In genomic region chr8:111048694-111049093, GRCm38 (mm10) we compare ENCODE assay signal across 25 mouse cellular contexts. TPM values are rescaled to one million over a fixed set of nuclear protein-coding genes. Genes with fewer than 3 reads are reported as not detected.
DNase-seq lines count a peak whose midpoint lies in the region; ATAC-seq and TF ChIP-seq lines count a peak whose summit lies in the region.
"Had no signal": no experiment of that assay in that cellular context is flagged by ENCODE, and none has a peak within 500 bp of the region (broad histone marks: within the 10 kb centered on the region; RNA-seq: fewer than 3 reads in every experiment).

No protein-coding gene starts in this region.

- H3K4me3 ChIP-seq in kidney, adult 2 months (ENCODE audit: insufficient read depth, low read depth, low read length): no peak overlapping the region
- no peak overlapping the region for H3K4me3 ChIP-seq in kidney, embryonic 16.5 days (ENCODE audit: low read length)
- H3K4me3 ChIP-seq in thymus, adult 2 months (ENCODE audit: control insufficient read depth, insufficient read depth, low read length): no peak overlapping the region
- H3K4me3 ChIP-seq: embryonic facial prominence, embryonic 12.5 days; limb, embryonic 13.5 days; neural tube, embryonic 12.5 days; stomach, embryonic 15.5 days had no signal

- ATAC-seq in kidney, embryonic 16.5 days (ENCODE audit: low FRiP score, low TSS enrichment): no peak
- no peak for ATAC-seq in erythroid progenitor cell, adult 5-6 weeks (replicated peaks; ENCODE audit: low FRiP score, poor library complexity, severe bottlenecking)
- ATAC-seq: Patski had no signal

- no peak for TF ChIP-seq POLR2A in kidney, adult 2 months (IDR thresholded peaks at IDR 0.05; ENCODE audit: low read depth, low read length)
- no peak for TF ChIP-seq POLR2A in thymus, adult 2 months (IDR thresholded peaks at IDR 0.05; ENCODE audit: control insufficient read depth, extremely low read depth, insufficient read depth, low read length, poor library complexity)

- DNase-seq in kidney, adult 2 months: peak; percentile 17
- peak; percentile 39 for DNase-seq in thymus, adult 2 months
- no peak for DNase-seq in thymus, adult 18-20 months
- DNase-seq in T-cell, adult 2 months (ENCODE audit: low spot score): peak; percentile 16
- no peak for DNase-seq in yolk sac, embryonic 10.5 days (ENCODE audit: low spot score)
- DNase-seq: adrenal gland, postnatal 36 days; cerebellum, adult 2 months; kidney, postnatal 10 days; layer of hippocampus, adult 9-11 months; lung, embryonic 14.5 days; spleen, adult 18-20 months had no signal

- no peaks in the 10 kb centered on the region for H3K27me3 ChIP-seq in kidney, adult 2 months (replicated peaks; ENCODE audit: control insufficient read depth, insufficient read depth, low read length)
- no peaks in the 10 kb centered on the region for H3K27me3 ChIP-seq in kidney, embryonic 16.5 days (ENCODE audit: insufficient read depth, low read length)
- H3K27me3 ChIP-seq in thymus, adult 2 months (ENCODE audit: control insufficient read depth, insufficient read depth, low read length): no peaks in the 10 kb centered on the region
- H3K27me3 ChIP-seq: CH12.LX; embryonic facial prominence, embryonic 12.5 days; limb, embryonic 13.5 days; neural tube, embryonic 12.5 days; Patski; stomach, embryonic 15.5 days had no signal

- H3K36me3 ChIP-seq in kidney, adult 2 months (ENCODE audit: control insufficient read depth, insufficient read depth, low read length): peaks cover 4% of the 10 kb centered on the region
- peaks cover 92% of the 10 kb centered on the region for H3K36me3 ChIP-seq in kidney, embryonic 16.5 days (ENCODE audit: insufficient read depth, low read length)
- peaks cover 78% of the 10 kb centered on the region for H3K36me3 ChIP-seq in thymus, adult 2 months (ENCODE audit: control insufficient read depth, insufficient read depth, low read length)

- 88% methylated on average over 2 of the region's 2 CpGs for WGBS in kidney, adult 2 months
- 92% methylated on average over 2 of the region's 2 CpGs for WGBS in kidney, embryonic 16.5 days
- WGBS in thymus, adult 2 months: 99% methylated on average over 2 of the region's 2 CpGs

- no peaks in the 10 kb centered on the region for H3K9me3 ChIP-seq in kidney, embryonic 16.5 days (ENCODE audit: low read length)
- H3K9me3 ChIP-seq: embryonic facial prominence, embryonic 12.5 days; limb, embryonic 13.5 days; neural tube, embryonic 12.5 days; stomach, embryonic 15.5 days had no signal

- H3K4me1 ChIP-seq in kidney, adult 2 months (ENCODE audit: control insufficient read depth, insufficient read depth, low read length): no peaks in the 10 kb centered on the region
- no peaks in the 10 kb centered on the region for H3K4me1 ChIP-seq in kidney, embryonic 16.5 days (ENCODE audit: insufficient read depth, low read length)
- H3K4me1 ChIP-seq in thymus, adult 2 months (replicated peaks; ENCODE audit: control insufficient read depth, insufficient read depth, low read length): no peaks in the 10 kb centered on the region
- H3K4me1 ChIP-seq: embryonic facial prominence, embryonic 12.5 days; limb, embryonic 13.5 days; neural tube, embryonic 12.5 days; stomach, embryonic 15.5 days had no signal

- H3K4me2 ChIP-seq in kidney, embryonic 16.5 days (replicated peaks; ENCODE audit: low read depth, low read length): no peak overlapping the region
- H3K4me2 ChIP-seq: embryonic facial prominence, embryonic 12.5 days; limb, embryonic 13.5 days; lung, embryonic 14.5 days; neural tube, embryonic 12.5 days; stomach, embryonic 15.5 days had no signal

- no peak for TF ChIP-seq CTCF in kidney, adult 2 months (conservative IDR thresholded peaks at IDR 0.05; ENCODE audit: insufficient read depth, insufficient read length, low read depth, low read length)
- TF ChIP-seq CTCF in thymus, adult 2 months (IDR thresholded peaks at IDR 0.05; ENCODE audit: borderline replicate concordance, control insufficient read depth, extremely low read depth, insufficient read depth, low read length, poor library complexity): no peak

- H3K27ac ChIP-seq in kidney, adult 2 months (ENCODE audit: insufficient read depth, low read depth, low read length): no peak overlapping the region
- H3K27ac ChIP-seq in kidney, embryonic 16.5 days (ENCODE audit: low read length): no peak overlapping the region
- H3K27ac ChIP-seq in thymus, adult 2 months (ENCODE audit: control insufficient read depth, insufficient read depth, low read length): no peak overlapping the region
- H3K27ac ChIP-seq: embryonic facial prominence, embryonic 12.5 days; limb, embryonic 13.5 days; neural tube, embryonic 12.5 days; stomach, embryonic 15.5 days had no signal

- H3K9ac ChIP-seq in kidney, embryonic 16.5 days (replicated peaks; ENCODE audit: low read length): no peak overlapping the region
- H3K9ac ChIP-seq: embryonic facial prominence, embryonic 12.5 days; limb, embryonic 13.5 days; lung, embryonic 14.5 days; neural tube, embryonic 12.5 days; stomach, embryonic 15.5 days had no signal

RNA-seq across cellular contexts. Expression of gene Exosc6, which starts 7.4 kb away (rescaled TPM):
- polyA plus RNA-seq in kidney, adult 2 months (2012; rRNA removed): 1.8 TPM in 1 of 2 replicates, not detected in the other
- 19.1 TPM in 2 replicates for polyA plus RNA-seq in kidney, embryonic 16.5 days (2015; fragmentation: Nextera tagmentation; extraction: Ambion mirVana)
- polyA plus RNA-seq in thymus, adult 2 months (2012; rRNA removed): 38.7 and 68.8 TPM in 2 replicates
- total RNA-seq in erythroid progenitor cell, adult 5-6 weeks (2015; ENCODE audit: low replicate concordance): 8.4 TPM in 1 of 2 replicates, not detected in the other
- total RNA-seq in erythroid progenitor cell, adult 5-6 weeks (2017; ENCODE audit: low replicate concordance): not detected in 2 replicates
- total RNA-seq: adrenal gland, postnatal 36 days; gastrocnemius, adult 8-10 months; heart, adult 8-10 months; midbrain, postnatal 0 days had no signal
- polyA plus RNA-seq: cerebellum, adult 2 months; cortical plate, adult 2 months; midbrain, postnatal 0 days; Patski had no signal

RNA-seq across cellular contexts. Expression of gene Aars, which starts 15.8 kb away (rescaled TPM):
- polyA plus RNA-seq in kidney, adult 2 months (2012; rRNA removed): 35.9 and 36.3 TPM in 2 replicates
- polyA plus RNA-seq in kidney, embryonic 16.5 days (2015; fragmentation: Nextera tagmentation; extraction: Ambion mirVana): 57.7 and 66.3 TPM in 2 replicates
- 27.4 and 29.5 TPM in 2 replicates for polyA plus RNA-seq in thymus, adult 2 months (2012; rRNA removed)
- total RNA-seq in erythroid progenitor cell, adult 5-6 weeks (2015; ENCODE audit: low replicate concordance): 56.2 and 58.0 TPM in 2 replicates
- 114 and 124 TPM in 2 replicates for total RNA-seq in erythroid progenitor cell, adult 5-6 weeks (2017; ENCODE audit: low replicate concordance)

RNA-seq across cellular contexts. Expression of gene Ddx19b, which starts 17.1 kb away (rescaled TPM):
- polyA plus RNA-seq in kidney, adult 2 months (2012; rRNA removed): 2.7 and 3.1 TPM in 2 replicates
- 6.2 and 6.8 TPM in 2 replicates for polyA plus RNA-seq in kidney, embryonic 16.5 days (2015; fragmentation: Nextera tagmentation; extraction: Ambion mirVana)
- polyA plus RNA-seq in thymus, adult 2 months (2012; rRNA removed): 7.1 and 7.4 TPM in 2 replicates
- total RNA-seq in erythroid progenitor cell, adult 5-6 weeks (2015; ENCODE audit: low replicate concordance): 0.72 and 1.7 TPM in 2 replicates
- 1.8 and 4.6 TPM in 2 replicates for total RNA-seq in erythroid progenitor cell, adult 5-6 weeks (2017; ENCODE audit: low replicate concordance)

RNA-seq across cellular contexts. Expression of gene Clec18a, which starts 43.5 kb away (rescaled TPM):
- 0.88 and 1.5 TPM in 2 replicates for polyA plus RNA-seq in kidney, adult 2 months (2012; rRNA removed)
- polyA plus RNA-seq in kidney, embryonic 16.5 days (2015; fragmentation: Nextera tagmentation; extraction: Ambion mirVana): 87.0 and 94.7 TPM in 2 replicates
- polyA plus RNA-seq in thymus, adult 2 months (2012; rRNA removed): 0.04 and 0.11 TPM in 2 replicates
- total RNA-seq in erythroid progenitor cell, adult 5-6 weeks (2015; ENCODE audit: low replicate concordance): not detected in 2 replicates
- total RNA-seq in erythroid progenitor cell, adult 5-6 weeks (2017; ENCODE audit: low replicate concordance): not detected in 2 replicates
- total RNA-seq: adrenal gland, postnatal 36 days; CH12.LX; megakaryocyte-erythroid progenitor cell, adult 5-6 weeks; midbrain, postnatal 0 days had no signal
- polyA plus RNA-seq: intestine, embryonic 14.5 days; limb, embryonic 13.5 days; lung, embryonic 14.5 days; stomach, embryonic 15.5 days had no signal

RNA-seq across cellular contexts. Expression of gene Pdpr, which starts 45.7 kb away (rescaled TPM):
- 21.5 and 26.1 TPM in 2 replicates for polyA plus RNA-seq in kidney, adult 2 months (2012; rRNA removed)
- 10.5 and 12.7 TPM in 2 replicates for polyA plus RNA-seq in kidney, embryonic 16.5 days (2015; fragmentation: Nextera tagmentation; extraction: Ambion mirVana)
- 19.8 and 24.3 TPM in 2 replicates for polyA plus RNA-seq in thymus, adult 2 months (2012; rRNA removed)
- total RNA-seq in erythroid progenitor cell, adult 5-6 weeks (2015; ENCODE audit: low replicate concordance): 6.8 and 9.6 TPM in 2 replicates
- 8.1 and 11.0 TPM in 2 replicates for total RNA-seq in erythroid progenitor cell, adult 5-6 weeks (2017; ENCODE audit: low replicate concordance)

Comparison
In these comparisons a context has a peak if more than half of its experiments do, and no peak if none do; other contexts are left out.
1. DNase-seq: peak in kidney, adult 2 months (single experiment), thymus, adult 2 months (single experiment) and T-cell, adult 2 months (single experiment); none in thymus, adult 18-20 months (0 of 2) and yolk sac, embryonic 10.5 days (single experiment).